Mouse (Mus musculus) liver, adult 2 months (tissue): ENCODE measurements at regions not wholly inside any gene's neighbourhood (a gene's known extent, or its start where the extent isn't known, plus 50 kb on each side); places are given as distances from the start of the nearest gene placed in this dataset.

Experiments
- DNase-seq: peaks from one replicate; pipeline ENCODE4 v3.0.0-alpha.2; 2011; ENCODE audit warnings: low read depth, low spot score; ENCODE audit errors: extremely low read depth
- H3K27ac ChIP-seq: fragments of 200-500 bp; replicated peaks from 2 replicates; pipeline ENCODE4 v1.5.1; 2012; ENCODE audit warnings: low read depth, mild to moderate bottlenecking, control low read depth, inconsistent platforms, low read length; ENCODE audit not compliant: insufficient read depth
- H3K27me3 ChIP-seq: fragments of 200-500 bp; 2 replicates; pipeline ENCODE4 v1.6.1; 2012; ENCODE audit warnings: mild to moderate bottlenecking, moderate library complexity, low read length, inconsistent platforms; ENCODE audit not compliant: control insufficient read depth, insufficient read depth
- H3K36me3 ChIP-seq: fragments of 200-500 bp; 2 replicates; pipeline ENCODE4 v1.6.1; 2012; ENCODE audit warnings: low read length, inconsistent platforms; ENCODE audit not compliant: control insufficient read depth, insufficient read depth
- H3K4me1 ChIP-seq: fragments of 200-500 bp; 2 replicates; pipeline ENCODE4 v1.6.1; 2011; ENCODE audit warnings: low read length; ENCODE audit not compliant: control insufficient read depth, insufficient read depth
- H3K4me3 ChIP-seq: fragments of 200-500 bp; 2 replicates; pipeline ENCODE4 v1.5.1; 2011; ENCODE audit warnings: low read depth, mild to moderate bottlenecking, control low read depth, low read length, moderate library complexity; ENCODE audit not compliant: insufficient read depth
- H3K79me2 ChIP-seq: fragments of 200-500 bp; 2 replicates; pipeline ENCODE4 v1.6.1; 2012; ENCODE audit warnings: inconsistent platforms, mild to moderate bottlenecking, low read length, moderate library complexity; ENCODE audit not compliant: control insufficient read depth, insufficient read depth
- H3K9ac ChIP-seq: fragments of 200-500 bp; 2 replicates; pipeline ENCODE4 v1.6.1; 2012; ENCODE audit warnings: low read depth, mild to moderate bottlenecking, control low read depth, inconsistent platforms, low read length
- CTCF ChIP-seq: fragments of 200-500 bp; IDR thresholded peaks from 2 replicates; pipeline ENCODE4 v1.5.1; 2011; ENCODE audit warnings: low read depth, low read length, control low read depth
- POLR2A ChIP-seq: fragments of 200-500 bp; IDR thresholded peaks from 2 replicates; pipeline ENCODE4 v1.6.1; 2011; ENCODE audit warnings: low read length, control low read depth; ENCODE audit not compliant: insufficient read depth; ENCODE audit errors: extremely low read depth
- WGBS: fragments of 180-500 bp; shearing (Covaris S2); methylation state at CpG from one replicate; pipeline ENCODE4 v1.1.7; 2018; 5-methylcytosine and 5-hydroxymethylcytosine counted together

DNA sequence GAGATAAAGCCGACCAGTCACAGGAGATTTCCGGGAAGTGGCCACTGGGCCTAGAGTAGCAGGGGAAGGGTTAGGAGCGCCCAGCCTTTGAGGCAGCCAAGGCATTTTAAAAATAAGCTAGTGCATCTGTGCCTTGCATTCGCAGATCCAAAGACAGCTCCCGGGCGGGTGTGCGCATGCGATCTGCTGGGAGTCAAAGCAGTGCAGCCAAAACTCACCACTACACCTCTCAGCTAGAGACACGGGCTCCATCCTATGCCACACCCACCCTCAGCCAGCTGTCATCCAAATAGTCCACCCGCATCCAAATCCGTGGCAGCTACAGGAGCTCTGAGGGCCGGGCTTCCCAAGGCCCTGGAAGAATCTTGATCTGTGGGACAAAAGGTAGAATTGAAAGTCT, 220.2 kb upstream of the Sulf2 start:
- H3K36me3 ChIP-seq: no peaks in the 10 kb centered on the region
- no peak overlapping the region for H3K4me3 ChIP-seq
- H3K27me3 ChIP-seq: no peaks in the 10 kb centered on the region
- H3K27ac ChIP-seq: no peak overlapping the region
- DNase-seq: no peak
- no peaks in the 10 kb centered on the region for H3K4me1 ChIP-seq
- no peak overlapping the region for H3K9ac ChIP-seq
- H3K79me2 ChIP-seq: no peaks in the 10 kb centered on the region
- TF ChIP-seq POLR2A (no peak), CTCF (no peak)
- WGBS: 86% methylated on average over 12 of the region's 12 CpGs

DNA sequence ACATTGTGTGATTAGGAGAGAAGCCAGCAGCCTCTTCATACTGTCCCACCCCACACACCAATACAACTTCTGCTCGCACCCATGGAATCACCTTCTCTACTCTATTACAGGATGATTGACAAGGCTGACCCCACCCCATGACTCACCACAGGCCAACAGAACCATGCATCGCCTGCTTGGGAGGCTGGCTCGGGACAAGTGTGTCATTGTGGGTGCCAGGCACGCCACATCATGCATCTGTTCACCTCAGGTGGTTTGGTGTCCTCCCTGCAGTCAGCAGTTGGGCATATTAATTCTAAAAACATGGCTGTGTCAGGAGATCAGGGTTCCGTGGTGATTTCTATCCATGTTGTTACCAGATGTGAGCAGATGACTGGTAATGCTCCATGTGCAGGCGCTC, 215.3 kb upstream of the Sulf2 start:
- no peak overlapping the region for H3K27ac ChIP-seq
- H3K27me3 ChIP-seq: no peaks in the 10 kb centered on the region; the same call in 1 of the 2 replicates
- no peak for DNase-seq
- WGBS: 91% methylated on average over 6 of the region's 6 CpGs
- no peaks in the 10 kb centered on the region for H3K79me2 ChIP-seq
- H3K36me3 ChIP-seq: no peaks in the 10 kb centered on the region
- no peak overlapping the region for H3K9ac ChIP-seq
- no peaks in the 10 kb centered on the region for H3K4me1 ChIP-seq
- TF ChIP-seq CTCF (no peak), POLR2A (no peak)
- H3K4me3 ChIP-seq: no peak overlapping the region

DNA sequence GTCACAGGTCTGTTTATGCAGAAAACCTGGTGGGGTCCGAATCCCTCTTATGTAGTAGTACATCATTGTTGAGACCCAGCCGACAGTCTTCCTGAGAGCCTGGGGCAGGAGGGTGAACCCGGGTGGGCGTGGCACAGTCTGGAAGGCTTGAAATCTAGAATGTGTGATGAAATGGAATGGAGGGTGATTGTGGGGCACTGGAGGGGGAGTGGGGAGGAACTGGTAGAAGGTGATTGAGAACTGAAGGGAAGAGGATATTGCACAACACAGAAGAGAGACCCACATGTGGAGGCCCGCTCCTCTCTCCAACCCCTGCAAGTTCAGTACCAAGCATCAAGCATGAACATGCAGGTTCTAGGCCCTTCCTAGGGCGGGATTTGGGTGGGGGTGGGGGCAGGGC, 206.2 kb upstream of the Sulf2 start:
- no peak for DNase-seq
- TF ChIP-seq CTCF (no peak), POLR2A (no peak)
- Histone ChIP-seq H3K9ac (no peak overlapping the region), H3K27me3 (no peaks in the 10 kb centered on the region), H3K4me3 (no peak overlapping the region), H3K79me2 (no peaks in the 10 kb centered on the region), H3K27ac (no peak overlapping the region), H3K36me3 (no peaks in the 10 kb centered on the region), H3K4me1 (no peaks in the 10 kb centered on the region)
- WGBS: 88% methylated on average over 6 of the region's 6 CpGs

DNA sequence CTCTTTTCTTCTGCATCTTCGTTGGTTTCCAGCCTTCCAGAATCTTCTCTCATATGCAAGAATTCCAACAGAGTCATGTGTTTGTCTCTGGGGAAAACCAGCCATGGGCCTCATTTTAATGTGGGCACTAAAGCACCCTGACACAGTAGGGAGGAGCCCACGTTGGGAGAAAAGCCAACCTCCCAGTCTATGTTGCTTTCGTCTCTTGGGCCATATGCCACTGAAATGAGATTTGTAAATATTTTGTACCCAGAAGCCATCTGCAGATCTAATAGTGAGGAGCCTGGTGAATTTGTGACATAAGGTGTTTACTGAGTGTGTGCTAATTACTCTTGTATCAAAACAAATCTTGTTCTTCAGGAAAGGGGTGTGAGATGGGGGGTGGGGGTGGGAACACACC, 205.3 kb upstream of the Sulf2 start:
- TF ChIP-seq POLR2A (no peak), CTCF (no peak)
- Histone ChIP-seq H3K4me3 (no peak overlapping the region), H3K27me3 (no peaks in the 10 kb centered on the region), H3K27ac (no peak overlapping the region), H3K79me2 (no peaks in the 10 kb centered on the region), H3K9ac (no peak overlapping the region), H3K4me1 (no peaks in the 10 kb centered on the region), H3K36me3 (no peaks in the 10 kb centered on the region)
- no peak for DNase-seq
- WGBS: 68% methylated on average over 3 of the region's 3 CpGs

DNA sequence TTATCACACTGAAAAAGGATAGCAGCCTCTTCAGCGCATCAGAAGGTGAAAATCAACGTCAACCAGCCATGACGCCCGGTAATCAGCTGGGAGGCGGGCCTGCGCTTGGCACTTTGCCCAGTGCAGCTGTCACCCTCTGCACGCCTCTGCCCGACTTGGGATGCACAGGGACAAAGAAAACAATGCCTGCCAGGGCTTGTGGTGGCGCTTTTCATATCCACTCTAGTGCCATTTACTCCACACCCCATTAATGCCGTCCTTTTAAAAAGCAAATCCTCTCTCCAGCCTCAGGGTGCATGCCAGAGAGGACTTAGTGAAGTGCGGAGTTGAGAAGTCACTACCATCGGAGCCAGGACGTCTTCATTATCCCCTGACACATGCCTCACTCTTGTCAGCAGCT, 204.5 kb upstream of the Sulf2 start:
- 63% methylated on average over 13 of the region's 13 CpGs for WGBS
- no peak overlapping the region for H3K27ac ChIP-seq
- H3K4me3 ChIP-seq: no peak overlapping the region
- no peaks in the 10 kb centered on the region for H3K79me2 ChIP-seq
- TF ChIP-seq POLR2A: no peak
- no peak for TF ChIP-seq CTCF
- no peaks in the 10 kb centered on the region for H3K36me3 ChIP-seq
- no peaks in the 10 kb centered on the region for H3K4me1 ChIP-seq
- no peaks in the 10 kb centered on the region for H3K27me3 ChIP-seq
- H3K9ac ChIP-seq: no peak overlapping the region
- no peak for DNase-seq

DNA sequence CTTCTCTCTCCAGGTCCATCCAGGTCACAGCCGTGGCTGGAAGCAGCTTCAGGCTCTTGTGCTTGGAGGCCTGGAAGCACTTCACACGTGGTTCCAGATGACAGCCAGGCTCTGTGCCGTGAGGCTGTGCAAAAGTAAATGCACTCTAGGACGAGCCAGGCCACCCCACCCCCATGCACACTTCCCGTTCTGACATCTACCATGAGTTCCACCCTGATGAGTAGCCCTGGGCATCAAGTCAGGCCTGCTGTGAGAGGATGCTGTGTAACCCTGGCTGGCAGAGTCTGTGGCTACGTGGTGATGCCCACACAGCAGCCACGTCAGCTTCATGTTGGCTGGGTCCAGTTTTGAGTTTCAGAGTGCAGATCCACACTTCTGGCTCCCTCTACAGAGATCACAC, 202.4 kb upstream of the Sulf2 start:
- Histone ChIP-seq H3K27ac (no peak overlapping the region), H3K79me2 (no peaks in the 10 kb centered on the region), H3K4me1 (no peaks in the 10 kb centered on the region), H3K4me3 (no peak overlapping the region), H3K36me3 (no peaks in the 10 kb centered on the region), H3K9ac (no peak overlapping the region), H3K27me3 (no peaks in the 10 kb centered on the region)
- DNase-seq: no peak
- 61% methylated on average over 7 of the region's 7 CpGs for WGBS
- no peak for TF ChIP-seq CTCF
- TF ChIP-seq POLR2A: no peak
